Mouse (Mus musculus) liver, adult 2 months (tissue): ENCODE measurements around the gene Lamp3. TPM values are rescaled to one million over a fixed set of nuclear protein-coding genes. Genes with fewer than 3 reads are reported as not detected.
"Not testable (repeated sequence)": the region's sequence is repeated elsewhere in the genome, so short reads cannot be mapped to it uniquely, and the experiment has no call there.

ENCODE experiments used
- DNase-seq: peaks from one replicate; pipeline ENCODE4 v3.0.0-alpha.2; 2011; ENCODE audit warnings: low read depth, low spot score; ENCODE audit errors: extremely low read depth
- H3K27ac ChIP-seq: fragments of 200-500 bp; replicated peaks from 2 replicates; pipeline ENCODE4 v1.5.1; 2012; ENCODE audit warnings: low read depth, mild to moderate bottlenecking, control low read depth, inconsistent platforms, low read length; ENCODE audit not compliant: insufficient read depth
- H3K27me3 ChIP-seq: fragments of 200-500 bp; 2 replicates; pipeline ENCODE4 v1.6.1; 2012; ENCODE audit warnings: mild to moderate bottlenecking, moderate library complexity, low read length, inconsistent platforms; ENCODE audit not compliant: control insufficient read depth, insufficient read depth
- H3K36me3 ChIP-seq: fragments of 200-500 bp; 2 replicates; pipeline ENCODE4 v1.6.1; 2012; ENCODE audit warnings: low read length, inconsistent platforms; ENCODE audit not compliant: control insufficient read depth, insufficient read depth
- H3K4me1 ChIP-seq: fragments of 200-500 bp; 2 replicates; pipeline ENCODE4 v1.6.1; 2011; ENCODE audit warnings: low read length; ENCODE audit not compliant: control insufficient read depth, insufficient read depth
- H3K4me3 ChIP-seq: fragments of 200-500 bp; 2 replicates; pipeline ENCODE4 v1.5.1; 2011; ENCODE audit warnings: low read depth, mild to moderate bottlenecking, control low read depth, low read length, moderate library complexity; ENCODE audit not compliant: insufficient read depth
- H3K79me2 ChIP-seq: fragments of 200-500 bp; 2 replicates; pipeline ENCODE4 v1.6.1; 2012; ENCODE audit warnings: inconsistent platforms, mild to moderate bottlenecking, low read length, moderate library complexity; ENCODE audit not compliant: control insufficient read depth, insufficient read depth
- H3K9ac ChIP-seq: fragments of 200-500 bp; 2 replicates; pipeline ENCODE4 v1.6.1; 2012; ENCODE audit warnings: low read depth, mild to moderate bottlenecking, control low read depth, inconsistent platforms, low read length
- CTCF ChIP-seq: fragments of 200-500 bp; IDR thresholded peaks from 2 replicates; pipeline ENCODE4 v1.5.1; 2011; ENCODE audit warnings: low read depth, low read length, control low read depth
- POLR2A ChIP-seq: fragments of 200-500 bp; IDR thresholded peaks from 2 replicates; pipeline ENCODE4 v1.6.1; 2011; ENCODE audit warnings: low read length, control low read depth; ENCODE audit not compliant: insufficient read depth; ENCODE audit errors: extremely low read depth
- WGBS: fragments of 180-500 bp; shearing (Covaris S2); methylation state at CpG from one replicate; pipeline ENCODE4 v1.1.7; 2018; 5-methylcytosine and 5-hydroxymethylcytosine counted together
- polyA plus RNA-seq: library from polyadenylated mRNA; depleted of rRNA; stranded (reverse); fragments of >200 nt; gene quantifications from 2 replicates; pipeline ENCODE4 v1.2.3, GENCODE M21; 2012; rRNA removed
- total RNA-seq: library from RNA; depleted of rRNA; stranded (reverse); fragments of >200 nt; gene quantifications from 2 replicates; pipeline ENCODE4 v1.2.3, GENCODE M21; 2014; rRNA removed

Gene Lamp3
- total RNA-seq (not detected in 2 replicates), polyA plus RNA-seq (not detected in 2 replicates)

DNA sequence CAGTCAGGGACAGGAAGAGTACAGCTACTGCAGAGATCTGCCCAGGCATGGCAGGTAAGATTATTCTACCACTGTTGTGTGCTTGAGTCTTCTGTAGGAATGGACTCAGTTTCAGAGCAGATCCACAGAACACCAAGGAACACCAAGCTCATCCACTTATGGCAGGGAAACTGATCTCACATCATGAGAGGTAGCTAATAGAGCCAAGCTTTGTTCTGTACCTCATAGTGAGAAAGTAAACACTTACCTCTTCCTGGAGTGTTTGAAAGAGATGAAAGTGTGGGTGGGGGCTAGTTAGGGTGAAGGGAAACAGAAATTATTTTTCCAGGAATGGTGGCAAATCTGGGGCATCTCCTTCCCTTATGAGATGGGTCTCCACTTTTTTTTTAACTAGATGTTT is at the start of gene Lamp3:
TSS of gene Lamp3 (minus strand) at position 160 of the 400 bp plus-strand sequence.
- no peaks in the 10 kb centered on the region for H3K79me2 ChIP-seq
- no peaks in the 10 kb centered on the region for H3K27me3 ChIP-seq
- no peaks in the 10 kb centered on the region for H3K36me3 ChIP-seq
- H3K27ac ChIP-seq, result no peak within 1 kb of the TSS
- no peaks in the 10 kb centered on the region for H3K4me1 ChIP-seq
- no peak for DNase-seq
- no peak within 1 kb of the TSS for H3K4me3 ChIP-seq
- no peak within 1 kb of the TSS for H3K9ac ChIP-seq
- TF ChIP-seq CTCF (no peak), POLR2A (no peak)

DNA sequence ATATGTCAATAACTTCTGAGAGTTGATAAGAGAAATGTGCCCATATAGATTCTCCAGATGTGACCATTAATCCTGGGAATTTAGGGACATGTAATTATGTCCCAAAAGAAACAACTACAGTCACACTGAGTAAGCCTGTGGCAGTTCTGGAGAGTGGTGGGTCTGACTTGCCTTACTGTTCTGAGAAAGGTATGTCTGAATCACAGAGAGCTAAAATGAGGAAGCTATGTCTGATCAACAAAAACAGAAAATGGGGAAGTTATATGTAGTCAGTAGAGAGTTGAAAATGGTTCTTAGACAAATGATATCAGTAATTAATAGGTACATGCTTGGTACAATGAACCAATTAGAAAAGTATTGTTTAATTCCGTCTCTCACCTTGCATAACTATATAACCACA is 26.7 kb upstream of the Lamp3 start:
- TF ChIP-seq CTCF (no peak), POLR2A (no peak)
- 84% methylated on average over 1 of the region's 1 CpGs for WGBS

DNA sequence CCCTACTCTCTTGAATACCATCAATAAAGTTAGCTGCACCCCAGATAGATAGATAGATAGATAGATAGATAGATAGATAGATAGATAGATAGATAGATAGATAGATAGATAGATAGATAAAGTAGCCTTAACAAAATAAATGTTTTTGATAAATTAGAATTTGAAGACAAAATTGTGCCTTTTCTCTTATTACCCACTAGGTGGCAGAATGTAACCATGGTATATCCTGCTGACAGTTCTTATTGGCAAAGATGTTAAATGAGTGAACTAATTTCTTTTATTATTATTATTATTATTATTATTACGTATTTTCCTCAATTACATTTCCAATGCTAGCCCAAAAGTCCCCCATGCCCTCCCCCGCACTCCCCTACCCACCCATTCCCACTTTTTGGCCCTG is 18.0 kb upstream of the Lamp3 start:
- not testable (repeated sequence) for H3K4me1 ChIP-seq, H3K9ac ChIP-seq, H3K79me2 ChIP-seq, H3K27ac ChIP-seq, H3K4me3 ChIP-seq, H3K36me3 ChIP-seq, H3K27me3 ChIP-seq
- TF ChIP-seq CTCF, result peak; percentile 34
- 46% methylated on average over 2 of the region's 2 CpGs for WGBS
- DNase-seq, result peak; percentile 5

More for the DNA sequence above, 26.7 kb upstream of the Lamp3 start:
- no peak for DNase-seq
- Histone ChIP-seq H3K9ac (no peak overlapping the region), H3K36me3 (no peaks in the 10 kb centered on the region), H3K79me2 (no peaks in the 10 kb centered on the region), H3K4me3 (no peak overlapping the region), H3K27me3 (no peaks in the 10 kb centered on the region), H3K4me1 (no peaks in the 10 kb centered on the region), H3K27ac (no peak overlapping the region)

DNA sequence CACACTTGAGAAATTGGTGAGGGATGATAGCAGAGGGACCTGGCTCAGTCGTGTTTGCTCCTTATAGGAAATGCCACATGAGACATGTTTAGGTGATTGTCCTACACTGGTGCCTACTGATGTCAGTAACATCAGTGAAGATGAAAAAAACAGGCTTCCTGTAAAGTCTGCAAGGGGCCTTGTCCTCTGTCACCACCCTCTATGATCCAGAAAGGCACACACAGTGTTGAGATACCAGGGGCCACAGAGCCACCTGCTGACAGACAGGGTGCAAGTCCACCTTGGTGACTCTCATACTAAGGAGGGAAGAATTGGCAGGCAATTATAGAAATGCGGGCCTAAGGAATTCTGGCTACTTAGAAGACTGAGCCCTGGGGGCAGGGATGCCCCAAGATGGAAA is 14.8 kb upstream of the Lamp3 start:
- 44% methylated on average over 2 of the region's 2 CpGs for WGBS
- Histone ChIP-seq H3K79me2 (no peaks in the 10 kb centered on the region), H3K4me1 (no peaks in the 10 kb centered on the region), H3K9ac (no peak overlapping the region), H3K36me3 (no peaks in the 10 kb centered on the region), H3K27ac (no peak overlapping the region), H3K27me3 (peaks cover 2% of the 10 kb centered on the region; the same call in 1 of the 2 replicates), H3K4me3 (no peak overlapping the region)
- no peak for TF ChIP-seq POLR2A
- no peak for DNase-seq

DNA sequence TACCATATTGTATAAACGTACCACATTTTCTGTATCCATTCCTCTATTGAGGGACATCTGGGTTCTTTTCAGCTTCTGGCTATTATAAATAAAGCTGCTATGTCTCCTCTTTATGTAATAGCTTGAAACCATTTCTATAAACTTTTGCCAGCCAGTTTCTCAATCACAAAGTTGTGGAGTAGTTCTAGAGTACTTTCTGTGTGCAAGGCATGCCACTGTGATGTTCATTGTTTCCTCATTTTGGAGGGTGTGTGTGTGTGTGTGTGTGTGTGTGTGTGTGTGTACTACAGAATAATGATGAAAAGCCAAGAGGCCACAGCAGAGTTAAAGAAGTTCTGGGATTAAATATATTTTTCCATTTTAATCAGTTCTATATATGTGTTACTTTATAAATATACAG is 1.2 kb upstream of the Lamp3 start:
- Histone ChIP-seq H3K79me2 (no peaks in the 10 kb centered on the region), H3K4me3 (no peak overlapping the region), H3K27me3 (no peaks in the 10 kb centered on the region), H3K36me3 (no peaks in the 10 kb centered on the region), H3K9ac (no peak overlapping the region), H3K27ac (no peak overlapping the region), H3K4me1 (no peaks in the 10 kb centered on the region)
- DNase-seq, result no peak
- no peak for TF ChIP-seq POLR2A
- no peak for TF ChIP-seq CTCF
- 69% methylated on average over 1 of the region's 1 CpGs for WGBS

DNA sequence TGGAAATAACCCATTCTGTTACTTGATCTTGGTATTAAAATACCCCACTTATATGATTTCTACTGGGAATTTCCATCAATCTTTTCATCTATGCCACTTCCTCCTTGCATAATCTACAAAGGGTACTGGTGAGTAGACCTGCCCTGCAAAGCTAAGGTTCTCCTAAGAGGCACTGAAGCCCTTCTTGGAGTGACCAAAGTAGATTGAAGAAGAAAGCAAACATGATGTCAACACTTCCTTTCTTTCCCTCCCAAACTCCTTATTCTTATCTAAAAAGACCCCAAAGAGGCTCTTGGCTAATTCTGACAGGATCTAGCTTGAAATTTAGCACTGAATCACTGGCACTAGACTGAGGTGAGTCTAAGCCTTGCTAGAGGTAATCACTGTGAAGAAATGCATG is 7.0 kb downstream of the Lamp3 start:
- no peak overlapping the region for H3K9ac ChIP-seq
- H3K27me3 ChIP-seq, result no peaks in the 10 kb centered on the region
- no peak overlapping the region for H3K27ac ChIP-seq
- H3K79me2 ChIP-seq, result no peaks in the 10 kb centered on the region
- no peak for DNase-seq
- H3K4me3 ChIP-seq, result no peak overlapping the region
- TF ChIP-seq CTCF (no peak), POLR2A (no peak)
- no peaks in the 10 kb centered on the region for H3K36me3 ChIP-seq
- no peaks in the 10 kb centered on the region for H3K4me1 ChIP-seq
